Mouse (Mus musculus) CD4-positive, CD25-positive, alpha-beta regulatory T cell, adult 4 months (primary cell): ENCODE results near the gene Csdc2. TPM values are rescaled to one million over a fixed set of nuclear protein-coding genes. Genes with fewer than 3 reads are reported as not detected.
"Not testable (repeated sequence)": the region's sequence is repeated elsewhere in the genome, so short reads cannot be mapped to it uniquely, and the experiment has no call there.

ENCODE experiments used
- ATAC-seq: one replicate; pipeline ENCODE4 v1.8.0; 2017
- polyA plus RNA-seq, 2 experiments: library from polyadenylated mRNA; unstranded; fragments of 100-300 nt; shearing (Covaris generic); gene quantifications; one replicate each; pipeline ENCODE4 v1.2.1; 2017

Gene Csdc2
- polyA plus RNA-seq, 2 experiments from 2014 or later, result not detected

- no peak for ATAC-seq
Measured at GRCm38 (mm10) chr15:81956457-81956856, 19.9 kb downstream of the Csdc2 start.

GRCm38 (mm10) chr15:81957598-81957997 lies 21.0 kb downstream of the Csdc2 start:
- ATAC-seq, result no peak

- ATAC-seq, result no peak
Measured at GRCm38 (mm10) chr15:81958906-81959305, 22.3 kb downstream of the Csdc2 start.

- peak; percentile 95 for ATAC-seq
Measured at GRCm38 (mm10) chr15:81960171-81961077, 23.9 kb downstream of the Csdc2 start, which contains the start of gene Pmm1. Gene Pmm1, minus strand, starts transcription at chr15:81960930.

- no peak for ATAC-seq
Measured at GRCm38 (mm10) chr15:81961078-81961451, 24.5 kb downstream of the Csdc2 start.

- no peak for ATAC-seq
Measured at GRCm38 (mm10) chr15:81964262-81964661, 27.7 kb downstream of the Csdc2 start.

GRCm38 (mm10) chr15:81964980-81965545 lies 28.5 kb downstream of the Csdc2 start:
- ATAC-seq, result no peak

GRCm38 (mm10) chr15:81966062-81966829 lies 29.7 kb downstream of the Csdc2 start:
- no peak for ATAC-seq

GRCm38 (mm10) chr15:81967821-81968220 lies 31.3 kb downstream of the Csdc2 start:
- no peak for ATAC-seq

- no peak for ATAC-seq
Measured at GRCm38 (mm10) chr15:81968447-81968846, 31.9 kb downstream of the Csdc2 start.

- ATAC-seq, result no peak
Measured at GRCm38 (mm10) chr15:81969173-81969572, 32.6 kb downstream of the Csdc2 start.

GRCm38 (mm10) chr15:81969635-81970034 lies 33.1 kb downstream of the Csdc2 start:
- not testable (repeated sequence) for ATAC-seq

GRCm38 (mm10) chr15:81970498-81970897 lies 33.9 kb downstream of the Csdc2 start:
- ATAC-seq, result not testable (repeated sequence)

- not testable (repeated sequence) for ATAC-seq
Measured at GRCm38 (mm10) chr15:81975156-81975555, 38.6 kb downstream of the Csdc2 start.

- no peak for ATAC-seq
Measured at GRCm38 (mm10) chr15:81980321-81980720, 43.8 kb downstream of the Csdc2 start, which contains the start of gene 1700029P11Rik. Gene 1700029P11Rik, plus strand, starts transcription at chr15:81980540.

- no peak for ATAC-seq
Measured at GRCm38 (mm10) chr15:81982173-81982572, 45.6 kb downstream of the Csdc2 start.

- no peak for ATAC-seq
Measured at GRCm38 (mm10) chr15:81985267-81986161, 49.0 kb downstream of the Csdc2 start.

GRCm38 (mm10) chr15:81987646-81988045 lies 51.1 kb downstream of the Csdc2 start, which contains the start of gene Xrcc6:
Gene Xrcc6, plus strand, starts transcription at chr15:81987835.
- ATAC-seq, result no peak

- ATAC-seq, result peak; percentile 49
Measured at GRCm38 (mm10) chr15:81989371-81990062, 53.0 kb downstream of the Csdc2 start.

- no peak for ATAC-seq
Measured at GRCm38 (mm10) chr15:81990549-81990948, 54.0 kb downstream of the Csdc2 start.

GRCm38 (mm10) chr15:81993992-81994391 lies 57.4 kb downstream of the Csdc2 start:
- no peak for ATAC-seq
